Mouse (Mus musculus) kidney, postnatal 4 days (tissue): ENCODE results near the gene Myh7b.
A peak's percentile ranks its signal among the peaks of the same experiment; 100 is the strongest.

Source experiments
- DNase-seq, 2 experiments: peaks; one replicate each; pipeline ENCODE4 v3.0.0; 2021; ENCODE audit warnings: mixed read lengths in 2 of 2

Gene Myh7b

DNA sequence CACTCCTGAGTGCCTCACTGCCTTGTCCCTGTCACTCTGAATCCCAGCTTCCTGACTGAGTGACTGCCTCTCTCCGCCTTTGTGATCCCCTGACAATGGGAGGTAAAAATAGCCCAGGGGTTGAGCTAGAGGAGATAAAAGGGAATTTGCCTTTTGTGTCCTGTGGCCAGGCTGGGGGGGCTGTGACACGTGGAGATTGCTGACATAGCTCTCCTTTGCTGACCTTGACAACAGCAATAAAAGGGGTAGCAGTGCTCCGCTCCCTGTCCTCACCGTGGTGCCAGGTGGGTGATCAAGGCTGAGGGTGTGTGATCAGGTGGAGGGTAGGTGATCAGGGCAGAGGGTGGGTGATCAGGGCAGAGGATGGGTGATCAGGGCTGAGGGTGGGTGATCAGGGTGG, at the start of gene Myh7b:
Gene Myh7b, plus strand, starts transcription at position 235 of the 400 bp plus-strand sequence.
- no peak for DNase-seq

DNA sequence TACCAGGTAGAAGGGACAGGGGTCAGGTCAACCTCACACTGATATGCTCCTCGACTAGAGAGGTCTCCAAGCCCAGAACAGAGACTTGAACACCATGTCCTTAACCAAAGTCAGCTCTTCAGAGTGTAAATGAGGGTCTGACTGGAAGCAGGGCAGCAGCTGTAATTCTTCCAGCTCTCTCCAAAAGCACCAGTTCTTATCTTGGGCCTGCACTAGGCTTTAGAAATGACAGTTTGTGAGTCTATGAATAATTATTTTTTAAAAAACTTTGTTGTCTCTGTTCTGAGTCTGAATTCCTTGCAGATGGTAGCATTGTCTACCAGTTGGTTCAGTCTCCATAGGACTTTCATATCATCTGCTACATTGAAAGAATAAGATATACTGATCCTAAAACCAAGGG, 48.8 kb upstream of the Myh7b start:
- no peak for DNase-seq

GRCm38 (mm10) chr2:155562934-155563333, 48.1 kb upstream of the Myh7b start:
- DNase-seq = no peak

GRCm38 (mm10) chr2:155567751-155568150, 43.3 kb upstream of the Myh7b start:
- no peak for DNase-seq

DNA sequence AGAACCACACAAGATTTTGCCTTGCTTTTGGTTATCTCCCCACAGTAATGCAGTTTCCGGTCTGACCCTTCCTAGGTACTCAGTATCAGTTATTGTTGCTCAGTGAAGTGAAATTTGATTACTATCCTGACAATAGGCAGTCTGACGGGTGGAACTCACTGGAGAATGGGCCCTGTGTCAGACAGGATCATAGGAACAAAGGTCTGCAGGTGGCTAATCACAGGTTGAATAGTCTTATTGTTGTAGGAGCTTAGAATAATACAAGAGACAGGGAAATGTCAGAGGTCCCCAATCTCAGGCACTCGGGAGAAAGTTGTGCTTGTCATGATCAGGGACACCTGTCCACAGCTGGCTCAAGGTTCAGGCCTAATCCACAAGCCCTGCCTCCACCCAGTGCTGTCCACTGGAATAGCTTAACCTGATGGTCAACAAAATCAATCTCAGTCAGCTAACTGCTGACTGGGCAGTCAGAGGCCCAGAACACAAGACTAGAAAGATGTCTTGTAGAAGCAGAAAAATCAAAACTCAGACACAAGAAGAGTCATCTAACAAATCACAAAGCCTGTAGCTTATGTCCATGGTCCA, 41.7 kb upstream of the Myh7b start:
- DNase-seq = no peak

GRCm38 (mm10) chr2:155573001-155573400, 38.0 kb upstream of the Myh7b start:
- DNase-seq = no peak

DNA sequence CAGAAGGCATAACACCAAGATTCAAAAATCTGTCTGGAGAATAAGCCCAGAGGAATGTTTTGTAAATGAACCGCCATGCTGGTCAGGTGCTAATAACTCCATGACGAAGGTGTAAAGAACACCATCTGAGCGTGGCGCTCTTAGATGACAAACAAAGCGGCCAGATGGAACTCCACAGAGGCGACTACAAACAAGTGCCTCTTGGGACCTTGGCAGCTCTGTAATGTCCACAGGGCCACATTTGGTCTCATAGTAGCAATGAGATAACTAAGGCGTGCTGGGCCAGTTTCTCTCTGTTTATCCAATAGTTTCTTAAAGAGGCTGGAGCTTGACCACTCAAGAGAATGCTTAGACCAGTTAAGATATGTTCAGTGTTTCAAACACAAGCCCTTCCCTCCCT, 37.0 kb upstream of the Myh7b start:
- DNase-seq = no peak

- peak; percentile 44 to 72 for DNase-seq
Observed at GRCm38 (mm10) chr2:155574700-155575099, 36.3 kb upstream of the Myh7b start.

- DNase-seq = no peak
Observed at GRCm38 (mm10) chr2:155576656-155577055, 34.4 kb upstream of the Myh7b start.

DNA sequence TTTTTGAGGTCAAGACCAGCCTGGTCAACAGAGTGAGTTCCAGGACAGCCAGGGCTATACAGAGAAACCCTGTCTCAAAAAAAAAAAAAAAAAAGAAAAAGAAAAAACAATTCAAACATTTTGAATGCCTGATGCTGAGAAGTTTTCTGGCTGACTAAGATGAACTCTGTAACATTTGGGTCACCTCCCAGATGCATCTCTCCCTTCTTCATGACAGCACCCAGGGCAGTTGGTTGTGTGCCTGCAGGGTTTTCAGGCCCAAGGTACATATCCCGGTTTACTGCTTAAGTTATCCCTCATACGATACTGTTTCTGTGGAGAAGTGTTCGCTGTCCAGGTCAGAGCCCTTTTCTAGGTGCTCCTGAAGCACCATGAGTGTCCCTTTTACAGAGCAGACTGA, 30.7 kb upstream of the Myh7b start:
- no peak for DNase-seq

DNA sequence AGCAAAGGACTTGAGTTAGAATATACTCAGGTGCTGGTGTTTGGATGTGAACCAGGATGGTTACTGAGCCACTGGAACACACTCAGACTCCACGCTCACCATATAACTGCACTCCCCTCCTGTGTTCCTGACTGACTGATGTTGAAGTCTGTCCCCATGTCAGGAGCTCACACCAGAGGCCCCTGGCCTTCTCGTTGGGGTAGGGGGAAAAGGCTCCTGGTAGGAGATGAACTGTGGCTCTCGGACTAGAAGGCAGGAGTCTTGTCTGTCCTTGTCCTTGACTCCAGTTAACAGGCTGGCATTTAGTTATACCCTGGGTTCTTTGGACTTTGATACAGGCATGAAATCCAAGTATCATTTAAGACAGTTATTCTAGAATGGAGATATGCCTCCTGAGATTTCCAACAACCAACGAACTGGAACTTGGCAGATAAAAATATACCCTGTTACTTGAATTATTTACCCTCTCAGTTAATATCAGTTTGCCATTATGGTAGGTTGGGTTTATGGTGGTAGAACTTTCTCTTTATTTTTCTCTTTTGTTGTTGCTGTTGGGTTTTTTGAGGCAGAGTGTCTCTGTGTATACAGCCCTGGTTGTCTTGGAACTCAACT, 28.5 kb upstream of the Myh7b start:
- no peak for DNase-seq

GRCm38 (mm10) chr2:155582996-155583395, 28.0 kb upstream of the Myh7b start:
- DNase-seq = no peak

DNA sequence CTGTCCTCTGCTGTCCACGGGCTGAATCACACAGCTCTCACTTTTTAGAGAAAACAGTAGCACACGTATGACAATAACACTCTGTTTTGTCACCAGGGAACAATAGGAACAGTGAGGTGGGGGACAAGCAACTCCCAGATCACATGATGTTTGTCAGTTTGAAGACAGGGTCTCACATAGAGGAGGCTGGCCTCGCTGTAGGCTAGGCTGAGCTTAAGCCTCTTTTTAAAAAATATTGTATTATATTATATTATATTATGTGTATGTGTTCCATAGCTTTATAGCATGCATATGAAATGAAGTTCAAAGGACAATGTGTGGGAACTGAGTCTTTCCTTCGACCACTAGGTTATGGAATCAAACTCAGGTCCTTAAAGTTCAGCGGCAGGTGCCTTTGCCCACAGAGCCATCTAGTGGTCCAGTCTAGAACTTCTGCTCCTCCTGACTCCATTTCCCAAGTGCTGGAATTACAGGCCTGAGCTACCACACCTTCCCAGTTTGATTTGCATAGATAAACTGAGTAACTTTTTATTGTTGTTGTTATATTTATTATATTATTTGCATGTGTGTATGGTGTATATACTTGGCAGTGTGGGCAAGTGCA, 27.0 kb upstream of the Myh7b start:
- peak; percentile 72 to 75 for DNase-seq

GRCm38 (mm10) chr2:155585082-155585481, 25.9 kb upstream of the Myh7b start:
- no peak for DNase-seq

- peak in 1 of 2 experiments; percentile 16 for DNase-seq
Observed at GRCm38 (mm10) chr2:155585486-155585885, 25.5 kb upstream of the Myh7b start.

DNA sequence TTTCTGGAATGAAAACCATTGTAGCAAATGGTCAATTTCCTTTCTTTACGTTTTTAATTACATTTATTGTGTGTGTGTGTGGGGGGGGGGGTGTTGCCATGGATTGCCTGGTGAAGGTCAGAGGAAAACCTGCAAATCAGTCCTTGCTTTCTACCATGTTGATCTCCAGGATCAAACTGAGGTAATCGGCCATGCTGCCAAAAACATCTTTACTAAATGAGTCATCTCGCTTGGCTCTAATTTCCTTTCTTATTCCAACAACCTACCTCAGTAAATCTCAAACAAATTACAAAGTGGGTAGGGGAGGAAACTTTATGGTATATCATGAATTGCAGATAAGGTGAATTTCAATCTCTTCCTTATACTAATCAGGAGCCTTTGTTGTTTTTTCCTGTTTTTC, 22.9 kb upstream of the Myh7b start:
- DNase-seq = no peak

- DNase-seq = no peak
Observed at GRCm38 (mm10) chr2:155589521-155589920, 21.5 kb upstream of the Myh7b start.

- DNase-seq = no peak
Observed at GRCm38 (mm10) chr2:155590876-155591275, 20.1 kb upstream of the Myh7b start.

- peak in 1 of 2 experiments; percentile 47 for DNase-seq
Observed at GRCm38 (mm10) chr2:155591676-155592075, 19.3 kb upstream of the Myh7b start.

DNA sequence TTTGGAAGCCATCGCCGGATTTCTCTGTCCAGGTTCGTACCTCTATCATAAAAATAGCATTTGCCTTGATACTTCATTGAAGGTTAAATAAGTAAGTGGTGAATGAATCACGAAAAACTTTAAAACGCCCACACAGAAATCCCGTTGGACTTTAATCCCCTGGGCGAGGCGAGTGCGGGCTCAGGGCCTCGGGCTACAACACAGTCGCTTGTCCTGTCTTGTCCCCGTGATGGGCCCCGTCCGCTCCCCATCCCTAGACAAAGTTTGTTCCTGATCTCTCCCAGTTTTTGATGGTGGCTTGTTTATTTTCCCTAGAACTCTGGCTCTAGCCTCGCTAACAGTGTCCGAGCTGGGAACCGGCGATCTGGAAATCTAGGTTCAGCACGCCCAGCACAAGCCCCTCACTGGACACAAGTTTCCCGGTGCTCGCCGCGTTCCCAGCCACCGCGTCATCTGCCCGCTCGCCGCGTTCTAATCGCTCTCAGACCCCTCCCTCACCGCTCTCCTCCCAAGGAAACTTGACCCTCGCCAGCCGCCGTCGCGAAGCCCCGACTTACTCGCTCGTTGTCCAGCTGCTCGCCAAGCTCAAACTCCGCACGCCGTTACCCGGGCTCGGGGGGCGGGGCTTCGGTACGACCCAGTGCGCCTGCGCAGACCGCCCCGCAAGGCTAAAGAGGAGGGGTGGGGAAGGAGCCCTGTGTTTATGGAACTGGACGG, 18.7 kb upstream of the Myh7b start, which contains the start of gene Gss:
Gene Gss, minus strand, starts transcription at position 674 of the 717 bp plus-strand sequence.
- peak; percentile 100 for DNase-seq

- no peak for DNase-seq
Observed at GRCm38 (mm10) chr2:155592854-155593283, 18.1 kb upstream of the Myh7b start.

DNA sequence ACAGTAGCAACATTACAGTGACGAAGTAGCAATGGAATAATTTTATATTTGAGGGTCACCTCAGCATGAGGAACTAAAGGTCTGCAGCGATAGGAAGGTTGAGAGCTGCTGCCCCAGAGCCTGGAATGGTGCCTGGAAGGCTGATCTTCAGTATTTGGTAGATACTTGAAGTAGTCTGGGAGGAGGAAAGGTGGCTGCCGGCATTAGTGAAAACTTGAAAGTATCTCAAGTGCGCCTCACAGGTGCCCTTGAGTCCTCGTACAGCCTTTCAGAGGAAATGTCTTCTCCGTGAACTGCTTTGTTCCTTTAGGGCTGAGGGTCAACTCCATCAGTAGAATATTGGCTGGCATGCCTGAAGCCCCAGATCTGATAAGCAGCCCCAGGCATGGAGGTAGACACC, 15.5 kb upstream of the Myh7b start:
- no peak for DNase-seq

DNA sequence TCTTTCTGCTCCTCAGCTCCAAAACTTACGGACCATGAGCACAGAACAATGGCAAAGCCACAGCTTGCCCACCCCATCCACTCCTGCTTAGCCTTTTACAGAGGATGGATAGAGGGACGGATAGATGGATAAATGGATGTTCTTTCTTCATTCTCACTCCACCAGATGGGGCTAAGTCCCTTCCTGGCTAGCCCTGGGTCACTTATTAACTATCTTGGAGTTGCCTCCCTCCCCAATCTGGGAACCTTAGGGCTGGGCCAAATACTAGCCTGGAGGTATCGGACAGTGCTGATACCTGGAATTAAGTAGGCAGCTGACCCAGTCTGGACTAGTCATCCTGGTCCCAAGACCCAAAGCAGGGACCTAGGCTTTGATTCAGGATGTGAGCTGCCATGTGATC, 7.3 kb upstream of the Myh7b start:
- no peak for DNase-seq
